Mouse (Mus musculus): Measurements from ENCODE around the gene Dnajc12. TPM values are rescaled to one million over a fixed set of nuclear protein-coding genes. Genes with fewer than 3 reads are reported as not detected.

The Dnajc12 gene
- polyA plus RNA-seq, 1 experiment from 2014 or later = 12.8 TPM

Other genes starting within 250 kb of the Dnajc12 start
- 4.1 and 4.4 TPM in 2 replicates for gene Mypn, start 178.5 kb upstream of the Dnajc12 start, polyA plus RNA-seq (2015; fragmentation: Nextera tagmentation; extraction: Ambion mirVana)
- 34.3 and 36.0 TPM in 2 replicates for gene Herc4, start 138.6 kb upstream of the Dnajc12 start, polyA plus RNA-seq (2015; fragmentation: Nextera tagmentation; extraction: Ambion mirVana)
- 4.5 and 5.6 TPM in 2 replicates for gene Sirt1, start 739 bp upstream of the Dnajc12 start, polyA plus RNA-seq (2015; fragmentation: Nextera tagmentation; extraction: Ambion mirVana)
- gene Gm7075, start 39.3 kb downstream of the Dnajc12 start, polyA plus RNA-seq (2015; fragmentation: Nextera tagmentation; extraction: Ambion mirVana) = not detected in 2 replicates
- 0.92 and 1.4 TPM in 2 replicates for gene Ctnna3, start 47.7 kb downstream of the Dnajc12 start, polyA plus RNA-seq (2015; fragmentation: Nextera tagmentation; extraction: Ambion mirVana)